Mouse (Mus musculus): ENCODE data around the gene Mthfd1l.

Gene Mthfd1l

GRCm38 (mm10) chr10:3972981-3973588 is at the start of gene Mthfd1l:
Gene Mthfd1l, plus strand, starts transcription at chr10:3973118.
- DNase-seq, result peak; percentile 90

- DNase-seq, result no peak
These were observed 44.8 kb upstream of the Mthfd1l start for GRCm38 (mm10) chr10:3928008-3928545.

GRCm38 (mm10) chr10:3931831-3932230 is 41.1 kb upstream of the Mthfd1l start:
- DNase-seq, result no peak

DNA sequence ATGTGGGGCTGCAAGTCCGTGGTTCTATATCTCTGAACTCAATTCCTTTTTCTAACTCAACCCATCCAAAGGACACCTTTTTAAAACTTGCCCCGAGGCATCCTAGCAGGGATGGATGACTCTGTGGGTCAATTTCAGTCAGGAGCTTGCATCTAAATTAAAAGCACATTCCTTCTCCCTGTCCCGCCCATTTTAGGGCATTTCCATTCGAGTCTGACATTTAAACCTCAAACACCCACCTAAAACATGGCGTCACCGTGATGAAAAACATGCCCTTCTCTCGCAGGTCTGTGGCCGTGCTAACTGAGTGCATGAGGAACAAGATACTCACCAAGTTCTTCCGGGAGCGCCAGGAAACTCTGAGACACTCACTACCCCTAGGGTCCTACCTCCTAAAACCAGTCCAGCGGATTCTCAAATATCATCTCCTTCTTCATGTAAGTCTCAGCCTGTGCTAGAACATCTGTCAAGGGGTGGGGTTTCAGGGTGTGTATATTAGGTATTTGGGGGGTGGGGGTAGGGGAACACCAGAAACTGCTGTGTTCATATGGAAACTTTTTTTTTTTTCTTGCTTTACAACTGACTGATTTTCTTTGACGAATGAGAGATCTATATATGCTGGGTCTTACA is 39.5 kb upstream of the Mthfd1l start:
- DNase-seq, result no peak

DNA sequence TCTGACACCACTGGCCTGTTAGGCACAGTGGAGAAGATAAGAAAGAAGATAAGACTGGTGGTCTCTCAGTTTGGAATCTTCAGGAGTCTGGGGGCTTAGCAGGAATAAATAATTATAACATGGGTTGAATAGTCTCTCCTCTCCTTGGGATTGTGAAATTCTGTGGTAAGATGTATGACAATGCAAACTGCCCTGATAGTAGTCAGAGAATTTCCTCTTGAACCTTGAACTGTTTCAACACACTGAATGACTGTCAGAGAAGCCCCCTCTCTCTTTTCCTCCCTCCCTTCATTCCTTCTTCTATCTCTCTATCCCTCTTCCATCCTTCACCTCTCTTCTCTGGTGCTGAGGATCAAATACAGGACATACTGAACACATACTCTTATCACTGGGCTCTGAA is 36.1 kb upstream of the Mthfd1l start:
- no peak for DNase-seq

DNA sequence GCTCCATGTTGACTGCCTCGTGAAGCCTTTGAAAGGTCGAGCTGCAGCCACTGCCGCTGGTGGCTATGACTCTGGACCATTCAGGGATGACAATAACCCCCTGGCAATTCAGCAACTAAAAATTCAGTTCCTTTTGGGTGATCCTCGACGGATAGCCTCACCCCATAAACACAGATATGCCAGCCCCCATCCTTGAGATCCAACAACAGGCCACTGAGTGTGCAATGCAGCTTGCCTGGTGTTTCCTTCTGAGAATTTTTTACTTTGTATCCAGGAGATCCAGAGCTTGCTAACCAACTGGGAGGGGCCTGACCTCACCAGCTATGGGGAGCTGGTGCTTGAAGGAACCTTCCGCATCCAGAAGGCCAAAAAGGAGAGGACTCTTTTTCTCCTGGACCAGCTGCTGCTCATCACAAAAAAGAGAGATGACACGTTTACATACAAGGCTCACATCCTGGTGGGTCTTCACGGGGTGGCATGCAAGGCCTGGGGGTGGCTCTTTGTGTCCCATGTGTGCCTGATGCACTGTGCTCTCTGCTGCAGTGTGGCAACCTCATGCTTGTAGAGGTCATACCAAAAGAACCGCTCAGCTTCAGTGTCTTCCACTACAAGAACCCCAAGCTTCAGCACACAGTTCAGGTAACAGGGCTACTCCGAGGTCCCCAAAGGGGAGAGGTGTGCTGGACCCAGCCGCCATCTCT is 32.9 kb upstream of the Mthfd1l start:
- no peak for DNase-seq

DNA sequence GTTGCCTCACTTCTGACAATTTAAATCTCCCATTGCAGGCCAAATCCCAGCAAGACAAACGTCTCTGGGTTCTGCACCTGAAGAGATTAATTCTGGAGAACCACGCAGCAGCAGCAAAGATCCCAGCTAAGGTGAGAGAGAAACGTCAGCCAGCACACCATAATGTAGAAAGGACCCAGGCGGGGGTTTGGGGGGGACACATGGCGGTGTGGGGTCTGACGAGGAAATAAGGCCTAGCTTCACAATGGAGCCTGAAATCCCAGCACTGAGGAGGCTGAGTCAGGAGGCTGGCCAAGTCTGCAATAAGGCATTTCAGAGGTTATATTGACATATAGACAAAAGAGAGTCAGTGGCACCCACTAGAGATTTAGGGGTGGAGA is 32.3 kb upstream of the Mthfd1l start:
- DNase-seq, result no peak

- DNase-seq, result no peak
These were observed 31.7 kb upstream of the Mthfd1l start for GRCm38 (mm10) chr10:3941054-3941757.

DNA sequence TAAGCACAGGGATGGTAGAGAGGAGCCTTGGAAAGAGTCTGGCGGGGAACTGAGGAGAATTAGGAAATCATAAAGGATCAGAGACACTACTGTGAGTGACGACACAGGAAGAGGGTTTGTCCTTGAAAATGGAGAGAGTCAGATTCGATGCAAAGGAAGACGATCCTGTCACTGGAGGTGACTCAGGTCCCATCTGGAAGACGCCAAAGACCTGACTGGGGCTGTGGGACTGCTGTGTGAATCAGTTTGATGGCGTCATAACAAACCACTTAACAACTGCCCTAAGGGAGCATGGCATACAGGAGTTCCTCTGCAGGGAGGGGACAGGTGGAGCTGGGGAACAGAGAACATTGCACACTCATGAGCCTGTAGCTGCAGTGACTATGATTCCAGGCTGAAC is 30.6 kb upstream of the Mthfd1l start:
- DNase-seq, result no peak

GRCm38 (mm10) chr10:3943492-3944395 is 29.2 kb upstream of the Mthfd1l start:
- DNase-seq, result peak; percentile 40

GRCm38 (mm10) chr10:3946871-3947270 is 26.0 kb upstream of the Mthfd1l start:
- DNase-seq, result no peak

- DNase-seq, result no peak
These were observed 25.6 kb upstream of the Mthfd1l start for GRCm38 (mm10) chr10:3947346-3947745.

DNA sequence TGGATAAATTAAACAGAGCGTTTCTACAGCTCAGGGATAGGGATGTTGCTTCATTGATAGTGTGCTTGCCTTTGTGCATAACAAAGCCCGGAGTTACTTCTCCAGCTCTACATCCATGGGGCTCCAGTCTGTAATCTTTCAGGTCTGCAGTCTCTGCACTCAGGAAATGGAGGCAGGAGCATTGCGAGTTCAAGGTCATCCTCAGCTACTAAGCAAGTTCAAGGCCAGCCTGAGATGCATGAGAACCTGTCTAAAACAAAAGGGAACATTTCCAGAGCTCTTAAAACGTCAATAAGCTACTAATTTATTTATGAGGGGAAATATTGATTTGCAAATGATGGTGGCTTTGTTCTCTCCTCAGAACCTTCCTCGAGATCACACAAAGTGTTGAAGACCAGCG is 23.6 kb upstream of the Mthfd1l start:
- no peak for DNase-seq

DNA sequence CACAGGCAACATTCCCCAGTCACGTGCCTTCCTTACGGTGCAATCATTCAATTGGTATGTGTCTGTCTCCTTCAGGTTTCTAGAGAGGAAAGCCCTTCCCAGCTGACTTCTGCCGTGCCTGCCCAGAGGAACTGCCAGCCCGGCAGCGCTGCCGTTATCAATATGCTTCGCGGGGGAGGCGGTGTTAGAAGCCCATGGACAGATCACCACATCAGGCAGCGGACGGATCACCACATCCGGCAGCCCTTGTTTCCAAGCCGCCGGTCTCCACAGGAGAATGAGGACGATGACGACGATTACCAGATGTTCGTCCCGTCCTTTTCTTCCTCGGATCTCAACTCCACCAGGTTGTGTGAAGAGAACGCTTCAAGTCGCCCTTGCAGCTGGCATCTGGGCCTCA is 16.4 kb upstream of the Mthfd1l start:
- DNase-seq, result no peak

GRCm38 (mm10) chr10:3958591-3958990 is 14.3 kb upstream of the Mthfd1l start:
- DNase-seq, result no peak

GRCm38 (mm10) chr10:3969026-3969425 is 3.9 kb upstream of the Mthfd1l start:
- no peak for DNase-seq

DNA sequence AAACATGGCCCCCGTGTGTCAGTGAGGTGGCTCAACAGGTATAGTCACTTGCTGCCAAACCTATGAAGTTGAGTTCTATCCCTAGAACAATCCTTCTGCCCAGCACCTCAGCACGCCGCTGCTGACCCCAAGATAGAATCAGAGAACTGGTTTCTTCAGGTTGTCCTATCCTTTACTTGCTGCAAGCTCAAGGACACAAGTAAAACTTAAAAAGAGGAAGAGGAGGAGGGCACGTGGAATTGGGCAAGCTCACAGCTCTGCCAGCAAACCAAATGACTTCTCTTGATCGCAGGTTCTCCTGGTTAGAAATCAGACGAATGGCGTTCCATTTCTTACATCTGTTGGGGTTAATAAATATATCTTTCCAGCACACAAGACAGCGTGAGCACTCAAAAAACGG is 681 bp upstream of the Mthfd1l start:
- DNase-seq, result no peak

GRCm38 (mm10) chr10:3973589-3974070 is 712 bp downstream of the Mthfd1l start:
- DNase-seq, result peak; percentile 85

- no peak for DNase-seq
These were observed 1.5 kb downstream of the Mthfd1l start for GRCm38 (mm10) chr10:3974380-3974779.

- no peak for DNase-seq
These were observed 3.1 kb downstream of the Mthfd1l start for GRCm38 (mm10) chr10:3975898-3976622.

- DNase-seq, result no peak
These were observed 3.7 kb downstream of the Mthfd1l start for GRCm38 (mm10) chr10:3976623-3977010.

DNA sequence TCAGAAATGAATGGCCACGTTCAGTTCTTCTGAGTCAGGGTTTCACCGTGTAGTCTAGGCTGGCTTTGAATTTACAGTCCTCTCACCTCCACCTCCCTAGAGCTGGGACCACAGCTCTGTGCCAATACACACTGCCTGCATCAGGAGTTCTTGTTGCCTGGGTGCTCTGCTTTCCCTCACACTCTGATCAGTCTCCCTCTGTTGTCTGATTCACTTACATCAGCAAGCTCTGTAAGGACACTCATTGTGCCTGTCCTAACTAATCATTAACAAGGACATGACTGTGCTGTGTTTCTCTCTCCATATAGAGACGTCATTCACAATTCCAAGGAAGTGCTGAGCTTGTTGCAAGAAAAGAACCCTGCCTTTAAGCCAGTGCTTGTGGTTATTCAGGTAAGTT is 5.4 kb downstream of the Mthfd1l start:
- no peak for DNase-seq

Measured in thymus, postnatal 25 days (tissue).